Mouse (Mus musculus): ENCODE results near the gene Kcnj6. TPM values are rescaled to one million over a fixed set of nuclear protein-coding genes. Genes with fewer than 3 reads are reported as not detected.
"Not testable (repeated sequence)": the region's sequence is repeated elsewhere in the genome, so short reads cannot be mapped to it uniquely, and the experiment has no call there.

The Kcnj6 gene
- total RNA-seq, 2 experiments from 2014 or later = not detected

DNA sequence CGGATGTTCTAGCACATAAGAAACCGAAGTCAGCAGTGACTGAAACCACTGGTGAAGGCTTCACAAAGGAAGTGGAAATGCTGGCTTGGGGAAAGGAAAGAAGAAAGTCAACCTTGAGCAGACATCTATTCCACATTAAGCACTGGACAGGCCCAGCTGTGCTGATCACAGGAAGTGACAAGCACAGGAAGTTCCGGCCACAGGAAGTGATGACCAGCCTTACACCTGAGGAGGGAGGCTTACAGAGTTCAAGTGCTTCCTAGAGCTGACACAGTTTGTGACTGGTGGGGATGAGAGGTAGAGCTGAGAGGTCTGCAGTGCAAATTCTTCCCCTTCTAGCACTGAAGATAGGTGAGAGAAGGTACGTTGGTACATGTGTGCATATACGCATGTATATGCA is 151.5 kb downstream of the Kcnj6 start:
- no peak for DNase-seq

DNA sequence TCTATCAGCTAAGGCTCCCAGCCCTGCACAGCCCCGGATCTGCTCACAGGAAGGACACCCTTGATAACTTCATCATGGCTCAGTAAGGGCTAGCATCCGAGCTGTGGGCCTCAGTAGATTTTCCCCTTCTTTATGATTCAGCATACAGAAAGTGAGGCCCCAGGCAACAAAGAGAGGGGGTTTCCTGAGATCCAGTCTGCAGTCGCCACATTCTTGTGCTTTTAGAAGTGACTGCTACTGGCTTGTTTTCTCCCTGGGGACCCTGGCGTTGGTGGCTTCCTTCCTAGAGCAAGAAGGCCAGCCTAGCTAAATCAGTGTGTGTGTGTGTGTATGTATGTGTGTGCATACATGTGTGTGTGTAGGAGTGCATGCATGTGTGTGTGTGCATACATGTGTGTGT is 152.7 kb downstream of the Kcnj6 start:
- DNase-seq = no peak

DNA sequence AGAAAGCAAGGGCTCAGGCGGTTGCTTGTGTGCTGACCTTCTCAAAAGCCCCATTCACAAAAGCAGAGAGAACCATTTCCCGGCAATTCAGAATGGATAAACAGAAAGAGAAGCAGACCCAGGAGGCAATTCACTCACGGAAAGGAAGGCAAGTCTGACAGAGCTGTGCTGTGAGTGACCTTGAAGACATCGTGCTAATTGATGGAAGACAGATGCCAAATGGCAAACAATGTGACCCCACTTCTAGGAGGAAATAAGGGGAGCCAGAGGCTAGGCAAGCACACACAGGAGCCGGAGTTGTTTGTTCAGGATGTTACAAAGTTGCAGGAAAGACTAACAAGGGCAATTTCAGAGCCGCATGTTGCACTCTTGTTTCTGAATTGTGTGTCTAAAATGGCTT is 158.1 kb downstream of the Kcnj6 start:
- no peak for DNase-seq

DNA sequence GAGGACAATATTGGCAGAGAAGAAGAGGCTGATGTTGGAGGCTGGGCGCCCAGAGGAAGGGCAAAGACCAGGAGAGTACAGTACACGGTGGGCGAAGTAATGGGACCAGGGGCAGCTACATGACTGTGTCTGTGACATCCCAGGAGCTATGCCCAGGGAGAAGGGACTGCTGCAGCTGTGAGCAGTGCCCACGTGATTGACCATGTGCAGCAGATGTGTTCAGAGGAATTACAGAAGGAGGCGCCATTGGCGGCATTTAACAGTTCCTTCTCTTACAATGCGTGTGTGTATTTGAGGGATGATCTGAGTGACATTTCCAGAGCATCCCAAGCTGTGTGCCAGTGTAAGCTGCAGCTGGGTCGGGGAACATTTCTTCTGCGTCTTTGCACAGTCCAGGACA is 159.6 kb downstream of the Kcnj6 start:
- no peak for DNase-seq

DNA sequence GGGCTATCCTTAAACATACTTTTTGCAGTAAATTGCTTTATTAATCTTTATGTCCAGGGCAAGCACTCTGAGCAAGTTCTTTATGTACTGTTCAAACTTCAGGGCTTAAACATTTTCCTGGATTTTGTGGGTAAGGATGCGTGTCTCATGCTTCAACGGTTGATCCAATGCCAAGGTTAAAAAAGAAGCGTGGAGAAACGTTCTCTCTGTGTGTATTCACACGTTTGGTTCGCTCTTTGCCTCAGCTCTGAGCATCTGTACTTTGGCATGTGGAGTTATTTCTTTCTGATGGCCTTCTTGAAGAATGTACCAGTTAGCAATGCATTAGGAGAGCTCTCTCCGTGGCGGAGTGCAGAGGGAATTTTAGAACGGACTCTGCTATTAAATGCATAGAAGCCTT is 163.0 kb downstream of the Kcnj6 start:
- no peak for DNase-seq

DNA sequence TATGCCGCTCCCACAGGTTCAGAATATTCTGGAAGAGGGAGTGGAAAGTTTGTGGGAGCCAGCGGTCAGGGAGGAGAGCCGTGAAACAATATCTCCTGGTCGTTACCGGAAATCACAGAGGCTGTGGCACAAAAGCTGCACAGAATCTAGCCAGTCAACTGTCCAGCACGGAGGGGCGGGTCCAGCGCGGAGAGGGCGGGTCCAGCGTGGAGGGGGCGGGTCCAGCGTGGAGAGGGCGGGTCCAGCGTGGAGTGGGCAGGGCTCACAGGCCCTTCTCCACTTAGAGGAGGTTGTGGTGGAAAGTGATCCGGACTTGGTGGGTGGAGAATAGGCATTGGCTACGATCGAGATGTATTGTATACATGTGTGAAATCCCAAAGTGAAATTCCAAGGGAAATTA is 169.3 kb downstream of the Kcnj6 start:
- no peak for DNase-seq

DNA sequence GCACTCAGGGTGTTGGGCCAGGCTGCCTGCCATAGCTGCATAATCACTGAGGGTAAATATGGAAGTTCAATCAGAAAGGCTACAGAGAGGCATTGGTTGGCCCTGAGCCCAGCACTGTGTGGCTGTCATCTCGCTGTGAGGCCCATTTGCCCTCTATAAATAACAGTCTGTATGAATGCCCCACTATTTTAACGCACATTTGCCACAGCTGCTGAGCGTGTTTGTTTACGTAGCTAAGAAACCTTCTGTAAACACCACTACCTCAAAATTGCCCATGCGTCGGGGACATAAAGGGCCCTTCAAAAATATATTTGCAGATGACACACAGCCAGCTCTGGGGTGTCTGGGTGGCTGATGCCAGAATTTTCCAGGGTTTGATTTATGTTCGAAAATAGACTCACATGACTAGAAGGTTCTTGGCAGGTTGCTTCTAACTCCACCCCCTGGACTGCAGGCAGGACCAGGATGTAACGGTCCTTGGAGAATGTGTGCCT is 170.4 kb downstream of the Kcnj6 start:
- peak; percentile 82 for DNase-seq

DNA sequence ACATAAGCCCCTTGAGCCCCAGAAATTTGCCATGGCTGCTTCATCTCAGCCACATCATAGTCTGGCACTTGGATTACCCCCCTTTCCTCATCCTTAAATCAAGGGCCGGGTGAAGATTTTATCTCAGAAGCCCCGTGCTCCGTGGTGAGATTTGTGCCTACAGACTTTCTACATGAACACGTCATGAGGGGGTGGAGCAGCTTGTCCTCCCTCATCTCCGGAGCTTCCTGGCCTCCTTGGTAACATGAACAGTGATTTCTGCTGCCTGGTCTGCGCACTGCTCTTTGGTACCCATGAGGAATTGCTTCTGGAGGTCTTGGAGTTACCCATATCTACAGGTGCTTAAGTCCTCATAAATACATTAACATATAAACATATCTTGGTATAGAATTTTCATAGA is 172.2 kb downstream of the Kcnj6 start:
- no peak for DNase-seq

DNA sequence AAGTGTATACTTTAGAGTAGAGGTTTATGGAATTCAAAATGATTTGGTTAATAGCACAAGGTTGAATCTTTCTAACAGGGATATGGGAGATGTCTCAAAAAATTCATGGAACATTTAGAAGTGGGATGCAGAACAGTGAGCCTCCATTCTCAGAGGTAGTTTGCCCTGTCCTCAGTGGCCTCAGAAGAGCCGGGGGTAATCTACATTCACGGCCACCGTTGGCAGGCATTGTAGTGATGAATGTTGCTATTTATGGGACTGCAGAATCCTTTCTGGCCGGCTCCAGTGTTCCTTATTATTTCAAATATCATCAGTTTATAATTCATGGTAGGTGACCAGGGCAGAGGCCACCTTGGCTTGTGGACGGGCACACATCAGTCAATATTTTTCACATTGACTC is 174.9 kb downstream of the Kcnj6 start:
- DNase-seq = peak; percentile 50

DNA sequence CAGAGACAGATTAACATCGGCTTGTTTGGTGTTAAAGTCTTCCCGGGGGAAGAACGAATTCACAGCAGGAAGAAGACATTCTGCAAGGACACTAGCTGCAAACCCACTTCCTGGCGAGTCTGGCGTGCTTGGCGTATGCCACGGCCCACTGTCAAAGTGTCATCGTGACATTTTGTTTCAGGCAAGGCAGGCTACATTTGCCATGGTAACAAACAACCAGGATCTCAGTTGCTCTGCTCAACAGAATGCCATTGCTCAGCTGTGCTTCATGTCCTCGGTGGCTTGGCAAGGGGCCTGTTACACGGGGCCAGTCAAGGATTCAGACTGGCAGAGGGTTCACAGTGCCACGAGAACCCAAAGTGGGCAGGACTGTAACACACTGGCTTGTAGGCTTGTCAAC is 175.9 kb downstream of the Kcnj6 start:
- DNase-seq = no peak

DNA sequence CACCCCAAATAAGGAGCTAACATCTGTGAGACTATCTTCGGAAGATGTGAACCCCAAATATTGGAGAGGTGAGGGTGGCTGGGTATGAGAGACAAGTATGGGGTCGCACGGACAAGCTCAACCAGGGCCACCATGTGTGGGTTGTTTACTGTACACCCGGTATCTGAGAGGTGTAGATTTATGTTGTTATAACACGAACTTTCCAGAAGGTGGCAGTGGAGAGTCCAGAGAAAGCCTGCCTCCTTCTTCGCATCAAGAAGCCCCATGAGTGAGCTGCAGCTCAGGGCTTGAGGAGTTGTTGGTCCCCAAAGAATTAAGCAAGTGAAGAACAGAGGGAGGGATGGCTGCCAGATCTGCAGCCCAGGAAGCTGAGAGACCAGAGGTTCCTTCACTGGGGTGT is 181.1 kb downstream of the Kcnj6 start:
- peak; percentile 41 for DNase-seq

DNA sequence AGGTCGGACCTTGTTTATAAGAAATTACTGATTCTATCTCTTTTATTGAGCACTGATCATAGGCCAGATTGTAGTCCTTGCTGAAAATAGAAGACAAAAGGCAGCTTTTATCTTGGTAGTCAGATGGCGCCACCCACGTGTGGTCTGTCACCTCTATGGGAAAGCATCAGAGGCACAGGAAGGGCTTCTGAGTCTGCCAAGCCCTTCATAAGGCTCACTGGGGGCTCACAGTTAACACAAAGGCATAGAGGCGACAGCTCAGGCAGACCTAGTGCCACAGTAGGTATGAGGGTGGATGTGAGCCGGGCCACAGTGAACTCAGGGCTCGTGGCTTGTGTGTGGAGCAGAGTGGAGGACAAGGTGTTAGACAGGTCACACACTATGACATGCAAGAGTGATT is 181.6 kb downstream of the Kcnj6 start:
- no peak for DNase-seq

DNA sequence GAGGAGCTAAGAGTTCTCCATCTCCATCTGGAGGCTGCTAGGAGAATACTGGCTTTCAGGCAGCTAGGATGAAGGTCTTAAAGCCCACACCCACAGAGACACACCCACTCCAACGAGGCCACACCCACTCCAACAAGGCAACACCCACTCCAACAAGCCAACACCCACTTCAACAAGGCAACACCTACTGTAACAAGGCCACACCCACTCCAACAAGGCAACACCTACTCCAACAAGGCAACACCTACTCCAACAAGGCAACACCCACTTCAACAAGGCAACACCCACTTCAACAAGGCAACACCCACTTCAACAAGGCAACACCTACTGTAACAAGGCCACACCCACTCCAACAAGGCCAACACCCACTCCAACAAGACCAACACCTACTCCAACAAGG is 188.2 kb downstream of the Kcnj6 start:
- not testable (repeated sequence) for DNase-seq

DNA sequence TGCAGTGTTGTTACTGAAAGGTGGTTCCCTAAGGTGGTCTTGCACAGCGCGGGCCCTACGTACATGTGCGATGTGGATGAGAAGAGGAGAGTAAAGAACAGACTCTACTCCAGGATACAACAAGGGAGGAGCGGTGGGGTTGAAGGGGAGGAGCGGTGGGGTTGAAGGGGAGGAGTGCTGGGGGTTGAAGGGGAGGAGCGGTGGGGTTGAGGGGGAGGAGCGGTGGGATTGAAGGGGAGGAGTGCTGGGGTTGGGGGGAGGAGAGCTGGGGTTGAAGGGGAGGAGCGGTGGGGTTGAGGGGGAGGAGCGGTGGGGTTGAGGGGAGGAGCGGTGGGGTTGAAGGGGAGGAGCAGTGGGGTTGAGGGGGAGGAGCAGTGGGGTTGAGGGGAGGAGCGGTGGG is 199.3 kb downstream of the Kcnj6 start:
- DNase-seq = no peak

DNA sequence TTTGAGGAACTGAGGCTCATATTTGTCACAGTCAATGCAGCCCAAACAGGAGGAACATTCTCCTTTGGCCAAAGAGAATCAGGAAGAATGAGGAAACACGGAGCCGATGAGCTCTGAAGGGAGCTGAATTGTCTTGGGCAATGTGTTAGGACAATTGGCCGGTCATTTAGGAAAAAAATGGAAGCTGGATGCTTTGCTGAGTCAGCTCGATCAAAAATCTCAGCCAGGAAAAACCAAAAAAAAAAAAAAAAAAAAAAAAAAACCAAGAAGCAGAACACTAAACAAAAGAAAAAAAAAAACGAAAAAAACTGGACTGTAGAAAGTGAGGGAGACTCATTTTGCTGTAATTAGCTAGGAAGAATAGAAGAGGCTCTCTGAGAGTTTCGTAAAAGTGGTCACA is 200.1 kb downstream of the Kcnj6 start:
- DNase-seq = no peak

DNA sequence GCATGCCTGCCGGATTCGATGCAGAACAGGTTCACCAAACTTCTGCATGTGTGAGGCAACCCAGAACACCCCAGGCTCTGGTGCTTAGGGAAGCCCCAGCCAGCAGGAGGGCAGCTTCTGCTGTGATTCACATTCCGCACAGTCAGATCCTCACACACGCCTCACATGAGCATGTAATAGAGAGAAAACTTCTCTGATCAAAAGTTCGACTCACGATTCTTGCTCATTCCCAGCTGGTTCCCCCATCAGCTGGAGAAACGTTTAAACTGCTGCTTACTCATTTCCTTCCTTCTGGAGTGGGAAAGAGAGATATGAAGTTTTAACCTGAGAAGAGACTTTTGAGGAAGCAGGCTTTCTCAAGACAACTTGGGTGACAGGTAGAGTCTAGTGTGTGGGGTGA is 204.5 kb downstream of the Kcnj6 start:
- DNase-seq = no peak

DNA sequence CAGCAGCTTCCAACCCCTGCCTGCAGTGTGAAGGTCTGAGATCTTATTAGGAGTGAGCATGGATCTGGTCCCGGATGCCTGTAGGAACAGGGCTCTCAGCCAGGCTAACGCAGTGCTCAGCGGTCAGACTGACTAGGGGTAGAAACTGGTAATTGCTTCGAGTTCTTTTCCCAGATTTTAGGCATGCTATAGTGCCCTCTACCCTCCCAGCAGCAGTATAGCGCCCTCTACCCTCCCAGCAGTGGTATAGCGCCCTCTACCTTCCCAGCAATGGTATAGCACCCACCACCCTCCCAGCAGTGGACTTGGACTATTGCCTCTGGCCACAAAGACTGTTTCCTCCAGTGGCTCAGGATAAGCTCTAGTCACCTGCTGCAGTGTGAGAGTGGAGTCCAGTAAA is 207.5 kb downstream of the Kcnj6 start:
- DNase-seq = peak; percentile 43

DNA sequence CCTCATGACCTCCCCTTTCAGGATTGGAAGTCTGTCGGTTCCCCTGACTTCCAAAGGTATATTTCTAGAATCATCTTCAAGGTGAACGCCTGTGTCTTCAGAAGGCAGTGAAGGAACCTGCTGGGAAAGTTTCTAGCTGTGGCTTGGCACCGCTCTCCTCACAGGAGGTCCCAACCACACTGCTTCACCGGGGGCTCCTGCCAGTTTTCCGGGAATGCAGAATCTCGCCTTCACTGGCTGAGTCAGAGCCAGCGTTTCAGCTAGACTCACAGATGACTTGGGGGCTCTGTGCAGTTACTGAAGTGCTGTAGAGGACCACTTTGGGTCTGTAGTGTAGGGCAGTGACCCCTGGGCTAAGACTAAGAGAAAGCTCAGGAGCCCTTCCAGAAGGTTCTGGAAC is 208.8 kb downstream of the Kcnj6 start:
- no peak for DNase-seq

DNA sequence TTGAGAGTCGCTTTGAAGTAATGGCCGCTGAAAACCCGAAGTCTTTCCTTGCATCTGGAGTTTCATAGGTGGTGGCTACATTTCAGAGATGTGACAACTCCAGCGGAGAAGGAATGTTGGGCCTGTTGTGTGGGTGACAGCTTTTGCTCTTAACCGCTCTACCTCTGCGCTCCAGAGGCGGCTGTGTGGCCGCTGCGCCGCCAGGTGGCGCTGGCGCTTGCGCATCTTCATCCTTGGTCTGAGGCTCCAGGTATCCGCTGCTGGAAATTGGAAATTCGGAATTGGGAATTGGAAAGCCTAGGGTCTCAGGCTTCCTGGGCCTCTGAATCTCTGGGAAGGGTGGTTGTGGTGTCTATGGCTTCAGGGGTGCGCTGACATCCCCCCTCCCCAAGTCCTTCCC is 209.3 kb downstream of the Kcnj6 start:
- peak; percentile 77 for DNase-seq

DNA sequence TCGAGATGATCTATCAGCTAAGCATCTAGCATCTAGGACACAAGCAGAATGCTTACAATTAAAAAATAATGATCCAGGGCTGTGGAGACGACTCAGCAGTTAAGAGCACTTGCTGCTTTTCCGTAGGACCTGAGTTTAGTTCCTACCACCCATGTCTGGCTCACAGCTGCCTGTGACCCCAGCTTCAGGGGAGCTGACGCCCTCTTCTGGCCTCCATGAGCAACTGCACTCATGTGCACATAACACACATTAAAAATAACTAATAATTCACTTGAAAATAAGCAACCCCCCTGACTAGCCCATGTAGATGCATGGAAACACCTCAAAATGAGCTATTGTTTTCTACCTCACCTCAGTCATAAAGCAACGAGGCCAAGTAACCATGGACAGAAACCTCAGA is 211.6 kb downstream of the Kcnj6 start:
- DNase-seq = no peak

DNA sequence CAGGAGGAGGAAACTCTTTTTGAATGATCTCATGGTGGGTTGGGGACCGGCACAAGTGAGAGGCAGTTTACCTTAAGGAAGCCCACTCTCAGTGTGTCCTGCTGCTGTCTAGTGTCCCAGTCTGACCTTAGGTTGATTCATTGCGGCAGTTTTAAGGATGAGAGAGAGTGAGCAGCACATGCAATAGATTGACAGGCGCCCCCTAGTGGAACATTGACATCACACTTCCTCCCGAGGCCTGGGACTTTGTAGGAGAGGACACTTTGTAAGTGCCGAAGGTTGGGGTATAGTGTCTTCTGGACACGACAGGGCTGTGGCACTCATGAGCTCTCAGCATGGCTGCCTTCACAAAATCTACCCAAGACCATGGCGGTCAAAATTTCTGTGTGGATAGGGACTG is 213.8 kb downstream of the Kcnj6 start:
- DNase-seq = peak; percentile 25

DNA sequence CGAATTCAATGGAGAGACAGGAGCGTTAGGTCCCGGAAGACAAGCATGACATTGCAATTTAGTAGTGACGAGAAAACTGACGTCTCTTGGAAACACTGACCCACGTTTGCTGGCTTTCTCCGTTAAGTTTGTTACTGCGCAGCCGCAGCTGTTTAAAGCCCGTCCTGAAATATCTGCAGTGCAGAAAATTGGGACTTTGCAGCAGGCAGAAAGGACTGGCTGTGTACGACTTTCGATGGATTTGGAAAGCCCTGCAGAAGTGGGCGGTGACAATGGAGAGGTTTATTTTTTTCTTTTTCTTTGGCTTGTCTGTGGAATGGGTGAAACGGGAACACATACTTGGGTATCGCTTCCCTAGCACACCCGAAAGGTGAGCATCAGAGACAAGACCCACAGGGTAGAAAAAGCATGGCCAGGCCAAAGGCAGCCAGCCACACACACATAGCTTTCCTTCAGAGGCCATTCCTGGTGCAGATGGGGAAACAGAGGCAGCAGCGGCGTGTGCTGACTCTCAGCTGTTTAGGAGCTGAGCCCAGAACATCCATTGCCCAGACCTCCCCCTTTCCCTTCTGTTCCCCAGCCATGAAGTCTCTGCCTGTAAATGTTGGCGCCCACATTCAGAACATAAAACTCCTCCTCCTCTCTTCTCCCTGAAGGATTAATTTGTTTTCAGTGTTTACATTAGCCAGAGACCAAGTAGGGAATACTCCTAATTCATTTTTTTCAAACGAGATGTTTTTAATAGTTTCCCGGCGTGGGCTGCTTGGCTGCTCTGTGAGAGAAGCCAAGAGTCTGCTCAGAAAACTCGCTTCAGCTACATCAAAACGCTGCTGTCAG is 215.2 kb downstream of the Kcnj6 start:
- DNase-seq = no peak

DNA sequence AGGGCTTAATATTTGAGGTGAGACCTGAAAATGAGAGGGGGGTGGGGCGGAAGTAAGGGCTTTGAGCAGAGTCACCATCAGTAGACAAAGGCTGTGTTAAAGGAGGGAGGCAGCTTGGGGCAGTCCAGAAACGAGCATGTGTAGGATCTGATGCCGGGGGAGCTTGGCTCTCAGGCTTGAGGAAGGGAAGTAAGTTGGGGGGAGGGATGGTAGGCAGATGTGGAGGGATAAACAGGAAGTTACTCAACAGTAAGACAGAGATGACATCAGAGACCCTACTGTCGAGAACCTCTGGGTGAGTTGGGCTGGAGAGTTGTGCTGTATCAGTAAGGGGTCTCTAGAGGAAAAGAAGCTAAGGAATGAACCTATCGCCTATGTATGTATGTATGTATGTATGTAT is 223.6 kb downstream of the Kcnj6 start:
- DNase-seq = no peak

DNA sequence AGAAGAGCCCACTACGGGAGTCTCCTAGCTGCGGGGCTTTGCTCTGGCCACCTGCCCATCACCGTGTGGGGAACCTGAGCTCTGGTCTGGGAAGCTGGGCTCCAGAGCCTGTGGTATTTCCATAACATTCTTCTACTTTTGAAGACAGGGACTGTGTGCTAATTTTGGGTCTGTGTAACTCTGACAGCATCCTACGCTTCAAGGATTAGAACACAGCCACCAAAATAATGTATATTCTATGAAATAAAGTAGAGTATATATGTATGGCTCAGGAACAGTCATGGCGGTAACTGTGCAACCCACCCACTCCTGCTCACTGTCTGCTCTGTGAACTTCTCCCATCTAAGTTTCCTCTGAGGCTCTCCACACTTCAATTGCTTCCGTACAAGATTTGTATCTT is 229.9 kb downstream of the Kcnj6 start:
- no peak for DNase-seq

DNA sequence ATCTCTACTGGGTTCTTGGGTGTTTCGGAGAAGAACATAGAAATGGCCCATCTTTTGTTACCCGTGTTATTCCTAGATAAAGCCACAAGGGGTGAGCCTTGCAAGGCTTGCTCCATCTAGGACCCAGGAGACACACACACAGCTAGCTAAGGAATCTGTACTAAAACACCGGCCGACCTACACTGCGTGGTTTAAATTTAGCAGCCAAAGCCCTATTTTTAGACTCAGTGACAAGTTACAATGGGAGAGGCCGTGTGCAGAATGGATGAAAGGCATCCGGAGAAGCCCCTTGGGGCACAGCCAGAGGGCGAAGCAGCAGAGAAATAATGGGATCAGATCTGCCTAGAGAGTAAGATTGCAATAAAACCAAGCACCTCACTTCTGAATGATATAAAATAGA is 232.4 kb downstream of the Kcnj6 start:
- DNase-seq = peak; percentile 60

Measured in heart, postnatal 4 days (tissue).